Mouse (Mus musculus) small intestine, adult 2 months (tissue): ENCODE data around the gene Vmn2r86.
"Not testable (repeated sequence)": the region's sequence is repeated elsewhere in the genome, so short reads cannot be mapped to it uniquely, and the experiment has no call there.

Source experiments
- CTCF ChIP-seq: fragments of 200-500 bp; IDR thresholded peaks from 2 replicates; pipeline ENCODE4 v1.5.1; 2012; ENCODE audit warnings: low read depth, mild to moderate bottlenecking, control low read depth, inconsistent platforms, low read length, moderate library complexity, mixed read lengths; ENCODE audit not compliant: insufficient replicate concordance, insufficient read length; ENCODE audit errors: extremely low read depth
- POLR2A ChIP-seq: fragments of 200-500 bp; IDR thresholded peaks from 2 replicates; pipeline ENCODE4 v1.6.1; 2012; ENCODE audit warnings: low read depth, mild to moderate bottlenecking, control low read depth, inconsistent platforms, low read length, moderate library complexity

- TF ChIP-seq POLR2A, CTCF: not testable (repeated sequence)
Observed at GRCm38 (mm10) chr10:130412167-130412698, 43.6 kb downstream of the Vmn2r86 start.
